Mouse (Mus musculus) kidney, adult 2 months (tissue): ENCODE measurements at regions not wholly inside any gene's neighbourhood (a gene's known extent, or its start where the extent isn't known, plus 50 kb on each side); places are given as distances from the start of the nearest gene placed in this dataset.

ENCODE experiments used
- CTCF ChIP-seq: fragments of 200-500 bp; conservative IDR thresholded peaks from 2 replicates; pipeline ENCODE4 v1.5.1; 2011; ENCODE audit warnings: low read depth, mild to moderate bottlenecking, control low read depth, low read length, moderate library complexity, mixed read lengths; ENCODE audit not compliant: insufficient read depth, insufficient read length
- POLR2A ChIP-seq: fragments of 200-500 bp; IDR thresholded peaks from one replicate; pipeline ENCODE4 v1.6.1; 2011; ENCODE audit warnings: low read depth, low read length, control low read depth

GRCm38 (mm10) chr3:80181749-80182148, 297.4 kb downstream of the Fam198b start:
- no peak for TF ChIP-seq CTCF
- TF ChIP-seq POLR2A, result no peak
